Mouse (Mus musculus): ENCODE data around the gene Lpcat2.
"Not testable (repeated sequence)": the region's sequence is repeated elsewhere in the genome, so short reads cannot be mapped to it uniquely, and the experiment has no call there.

Gene Lpcat2

DNA sequence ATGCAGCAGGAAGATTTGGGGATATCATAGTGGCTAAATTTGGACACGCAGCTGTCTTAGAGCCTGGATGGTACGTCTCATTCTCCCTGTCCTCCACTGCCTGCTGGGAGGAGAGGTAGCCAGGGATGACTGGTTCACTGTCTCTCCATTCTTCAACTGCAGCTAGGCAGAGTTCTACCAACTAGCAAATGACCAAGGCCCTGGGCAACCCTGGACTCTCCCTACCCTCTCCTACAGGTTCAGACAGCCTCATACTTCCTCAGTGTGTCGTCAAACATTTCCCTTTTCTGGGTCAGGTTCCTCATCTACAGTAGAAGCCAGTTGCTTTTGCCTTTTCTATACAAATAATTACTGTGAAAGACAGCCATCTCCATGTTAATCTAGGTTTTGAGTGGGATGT lies 466 bp upstream of the Lpcat2 start:
- peak; percentile 27 for DNase-seq

DNA sequence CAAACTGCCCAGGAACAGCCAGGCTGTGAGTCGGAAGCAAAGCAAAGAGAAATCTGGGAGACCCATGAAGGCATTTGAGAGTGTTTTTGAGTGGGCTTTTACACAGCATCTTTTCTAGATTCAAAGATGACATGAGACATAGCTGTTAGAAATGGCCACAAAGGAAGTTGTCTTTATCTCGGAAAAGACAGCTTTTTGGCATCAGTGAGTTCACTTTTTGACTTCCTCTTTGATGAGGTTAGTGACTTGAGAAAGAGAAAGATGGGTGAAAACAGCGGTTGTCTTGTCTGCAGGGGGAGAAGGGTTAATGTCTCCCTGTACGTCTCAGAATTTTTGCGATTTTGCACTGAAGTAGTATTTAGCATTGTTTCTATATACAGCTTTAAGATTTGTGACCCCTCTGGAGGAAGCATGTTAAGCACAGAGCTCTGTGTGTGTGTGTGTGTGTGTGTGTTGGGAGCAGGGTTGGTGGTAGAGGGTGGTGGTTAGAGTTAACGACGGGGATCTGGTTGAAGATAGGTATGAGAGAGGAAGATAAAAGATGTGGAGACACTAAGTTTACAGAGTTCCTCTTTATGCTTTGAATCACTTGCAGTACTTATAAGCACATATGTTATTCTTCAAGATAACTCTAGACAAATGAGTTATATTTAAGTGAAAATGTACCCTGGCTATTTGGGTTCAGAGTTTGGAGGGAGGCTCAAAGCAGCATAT lies 1.3 kb downstream of the Lpcat2 start:
- no peak for DNase-seq

DNA sequence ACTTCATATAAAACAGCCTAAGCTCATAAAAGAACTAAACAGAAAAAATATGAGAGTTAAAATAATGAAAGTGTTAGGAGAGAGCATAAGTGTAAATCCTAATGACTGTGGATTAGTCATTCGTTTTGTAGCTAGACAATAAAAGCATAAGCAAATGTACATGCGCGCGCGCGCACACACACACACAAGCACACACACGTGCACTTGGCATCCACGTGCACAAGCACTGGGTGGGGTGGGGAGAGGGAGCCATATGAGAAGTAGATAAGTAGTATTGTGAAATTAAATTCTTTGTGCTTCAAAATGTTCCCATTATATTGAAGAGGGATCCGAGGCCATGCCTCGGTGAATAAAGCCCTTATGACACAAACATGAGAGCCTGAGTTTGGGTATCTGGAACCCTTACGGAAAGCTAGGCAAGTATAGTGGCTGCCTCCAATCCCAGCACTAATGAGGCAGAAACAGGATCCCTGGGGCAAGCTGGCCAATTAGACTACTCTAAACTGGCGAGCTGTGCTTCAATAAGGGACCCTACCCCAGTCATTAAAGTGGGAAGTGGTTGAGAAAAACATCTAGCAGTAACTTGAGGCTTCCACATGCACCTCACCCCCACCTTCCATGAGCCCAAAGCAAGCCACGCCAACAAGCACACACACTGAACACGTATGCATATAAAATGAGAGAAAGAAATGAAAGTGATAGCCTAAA lies 3.5 kb downstream of the Lpcat2 start:
- no peak for DNase-seq

DNA sequence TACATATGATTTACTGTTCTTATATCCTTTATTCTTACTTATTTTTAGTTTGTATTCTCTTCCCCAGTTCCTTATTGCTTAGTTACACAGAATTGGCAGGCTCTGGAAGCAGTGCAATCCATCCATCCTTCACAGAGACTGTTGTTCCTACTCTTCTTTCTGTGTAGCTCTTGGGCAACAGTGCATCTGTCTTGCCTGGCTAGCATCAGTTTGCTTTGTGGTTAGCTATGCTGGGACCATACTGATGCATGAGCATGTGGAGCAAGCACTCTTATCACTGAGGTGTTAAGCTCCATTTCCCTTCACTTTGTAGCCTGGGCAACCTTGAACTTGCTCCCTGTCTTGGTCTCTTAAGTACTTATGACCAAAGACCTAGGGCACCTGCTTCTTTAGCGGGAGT lies 6.8 kb downstream of the Lpcat2 start:
- DNase-seq = no peak

DNA sequence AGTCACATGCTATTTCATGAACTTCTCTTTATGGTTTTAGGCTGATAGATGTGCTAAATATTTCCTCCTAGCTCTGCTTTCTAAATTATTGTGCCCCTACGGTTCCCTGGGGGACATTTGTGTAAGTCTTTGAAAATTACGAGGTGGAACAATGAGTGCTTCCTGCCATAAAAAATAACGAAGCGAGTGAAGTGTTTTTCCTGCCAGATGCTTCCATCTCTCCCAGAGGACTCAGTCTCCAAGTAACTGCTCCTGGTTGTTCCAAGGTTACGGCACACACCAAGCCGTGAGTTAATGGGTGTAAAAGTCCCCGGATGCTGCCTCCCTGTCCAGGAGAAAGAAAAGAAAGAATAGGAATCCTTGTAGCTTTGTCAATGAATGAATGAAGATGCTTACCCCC lies 15.1 kb downstream of the Lpcat2 start:
- DNase-seq = no peak

DNA sequence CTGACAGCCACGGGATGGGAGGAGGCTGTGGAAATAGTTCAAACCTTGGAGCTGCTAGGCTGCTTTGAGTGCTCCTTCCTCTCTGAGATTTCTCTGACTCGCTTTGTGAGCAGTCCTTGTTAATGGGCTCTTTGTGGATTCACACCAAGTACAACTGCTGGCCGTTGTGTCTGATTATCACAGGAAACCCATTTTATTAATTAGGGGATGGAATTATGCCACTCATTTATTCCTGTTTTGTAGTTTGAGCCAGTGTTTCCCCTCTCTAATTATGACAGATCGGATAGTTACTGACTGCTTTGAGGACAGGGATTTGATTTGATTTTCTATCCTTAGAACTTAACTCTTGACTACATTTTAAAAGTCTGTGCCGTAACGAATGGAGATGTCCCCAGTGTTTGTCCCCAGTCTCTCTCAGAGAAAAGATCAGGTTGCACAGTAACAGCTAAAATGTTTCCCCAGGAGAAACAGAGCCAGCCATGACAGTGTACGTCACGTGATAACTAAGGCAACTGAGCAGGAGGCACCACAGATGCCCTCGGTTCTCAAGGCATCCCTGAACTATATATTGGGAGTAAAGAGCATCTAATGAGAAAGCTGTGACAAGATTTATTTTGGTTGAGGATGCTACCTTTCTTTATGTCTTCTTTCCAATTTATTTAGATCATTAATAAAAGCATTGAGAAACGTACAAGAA lies 17.1 kb downstream of the Lpcat2 start:
- DNase-seq = no peak

DNA sequence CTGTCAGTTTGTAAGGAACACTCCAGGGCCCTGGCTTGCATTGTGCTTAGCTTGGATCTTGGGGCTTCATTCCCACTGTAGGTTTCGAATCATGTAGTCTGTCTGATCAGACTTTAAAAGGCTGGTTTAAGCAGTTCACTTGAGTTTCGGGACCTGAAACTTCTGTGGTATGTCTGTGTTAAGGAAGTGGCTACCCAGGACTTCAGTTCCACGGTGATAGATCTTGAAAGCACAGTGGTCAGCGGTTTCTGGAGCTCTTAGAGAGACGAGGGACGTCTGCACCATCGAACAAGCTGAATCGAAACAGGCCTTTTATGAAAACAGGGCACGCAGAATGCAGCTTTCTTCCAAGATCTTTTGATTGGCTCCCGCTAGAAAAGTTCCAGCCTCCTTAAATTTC lies 20.7 kb downstream of the Lpcat2 start:
- peak; percentile 12 for DNase-seq

DNA sequence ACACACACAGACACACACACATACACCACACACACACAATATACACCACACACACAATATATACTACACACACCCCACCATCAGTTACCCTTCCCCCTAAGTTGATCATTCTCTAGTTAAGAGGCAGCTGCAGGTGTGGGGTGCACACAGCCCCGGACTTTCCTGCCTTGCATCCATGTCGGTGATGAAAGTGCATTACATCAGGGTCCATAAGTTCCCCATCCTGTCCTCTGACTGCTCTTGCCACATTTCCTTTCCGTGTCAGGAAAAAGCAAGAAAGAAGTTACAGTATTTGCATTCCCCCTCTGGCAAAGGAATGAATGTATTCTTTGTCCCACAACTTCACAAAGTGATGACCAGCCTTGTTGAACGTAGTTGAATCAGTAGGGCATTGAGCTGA lies 26.1 kb downstream of the Lpcat2 start:
- no peak for DNase-seq

DNA sequence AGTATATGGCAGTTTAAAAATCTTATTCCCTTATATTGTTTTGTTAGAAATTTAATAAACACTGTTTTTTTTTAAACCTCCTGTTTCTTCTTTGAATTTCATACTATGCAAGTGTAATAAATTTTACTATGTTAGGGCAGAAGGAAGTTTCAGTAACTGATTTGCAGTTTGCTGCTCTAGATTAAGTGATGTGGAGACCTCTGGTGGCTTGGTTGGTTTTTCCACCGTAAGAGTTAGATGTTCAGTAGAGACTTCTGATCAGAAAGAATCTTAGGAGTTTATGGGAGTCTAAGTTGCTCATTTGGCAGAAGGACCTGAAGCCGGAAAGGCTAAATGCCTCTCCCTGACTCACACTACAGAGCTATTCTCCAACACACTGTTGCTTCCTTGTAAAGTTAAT lies 28.6 kb downstream of the Lpcat2 start:
- peak; percentile 63 for DNase-seq

DNA sequence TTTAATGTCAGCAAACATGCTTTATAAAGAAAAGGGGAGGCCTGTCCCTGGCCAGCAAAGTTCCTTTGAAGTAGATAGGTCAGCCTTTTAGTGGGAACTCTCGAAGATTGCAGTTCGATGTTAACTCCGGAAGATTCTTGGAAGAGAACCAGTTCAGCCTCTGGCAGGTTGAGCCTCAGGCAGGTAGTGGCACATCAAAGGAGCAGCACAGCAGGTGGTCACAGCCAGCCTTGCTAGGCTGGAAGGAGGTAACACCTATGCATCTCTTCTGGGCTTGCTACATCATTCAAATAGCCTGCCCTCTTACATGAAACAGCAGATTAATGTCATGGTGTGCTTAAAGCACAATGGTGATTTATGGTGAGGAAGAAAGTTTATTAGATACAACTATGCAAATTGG lies 37.1 kb downstream of the Lpcat2 start:
- not testable (repeated sequence) for DNase-seq

DNA sequence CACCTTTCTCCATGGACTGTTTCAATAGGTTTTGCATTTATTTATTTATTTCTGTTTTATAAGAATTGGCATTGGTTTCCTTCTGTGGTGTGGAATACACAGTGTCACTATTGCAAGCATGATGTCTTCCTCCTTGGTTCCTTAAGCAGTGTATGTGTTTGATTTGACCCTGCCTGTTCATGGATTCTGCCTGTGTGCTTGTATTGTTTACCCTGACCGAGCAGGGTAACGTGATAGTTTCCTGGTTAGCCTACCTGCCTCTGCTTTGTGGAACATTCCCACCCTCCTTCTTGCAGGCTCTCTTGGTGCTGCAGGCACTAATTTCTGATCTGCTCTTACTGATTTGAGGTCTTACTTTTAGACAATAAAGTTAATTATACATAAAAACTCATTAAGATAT lies 38.7 kb downstream of the Lpcat2 start:
- no peak for DNase-seq

DNA sequence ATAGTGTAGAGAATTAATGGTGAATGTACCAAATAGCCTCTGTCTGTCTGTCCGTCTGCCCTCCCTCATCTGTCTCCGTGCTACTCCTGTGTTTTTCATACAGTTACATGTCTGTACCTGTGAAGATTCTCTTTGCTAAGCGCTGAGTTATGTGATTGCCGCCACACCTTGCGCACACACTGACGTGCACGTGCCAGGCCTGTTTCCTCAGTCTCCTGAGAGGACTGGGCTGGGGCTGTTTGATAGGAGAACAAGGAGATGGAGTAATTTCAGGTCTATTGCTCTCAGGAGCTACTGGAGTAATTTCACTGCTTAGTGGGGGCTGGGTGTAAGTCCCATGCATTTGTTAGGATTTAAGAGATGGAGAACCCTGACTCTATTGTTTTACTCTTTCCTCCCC lies 39.9 kb downstream of the Lpcat2 start:
- DNase-seq = peak; percentile 9

DNA sequence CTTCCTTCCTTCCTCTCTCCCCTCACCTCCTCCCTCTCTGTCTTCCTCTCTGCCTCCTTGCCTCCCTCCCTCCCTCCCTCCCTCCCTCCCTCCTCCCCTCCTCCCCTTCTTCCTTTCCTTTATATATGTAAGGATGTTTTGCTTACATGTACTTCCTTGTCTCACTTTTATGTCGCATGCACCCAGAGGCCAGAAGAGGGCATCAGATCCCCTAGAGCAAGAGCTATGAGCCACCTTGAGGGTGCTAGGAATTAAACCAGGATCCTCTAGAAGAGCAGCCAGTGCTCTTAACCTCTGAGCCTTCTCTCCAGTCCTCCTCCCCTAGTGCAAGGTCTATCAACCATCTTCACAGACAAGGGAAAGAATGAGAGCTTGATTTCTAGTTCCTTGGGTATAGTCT lies 40.9 kb downstream of the Lpcat2 start:
- DNase-seq = no peak

DNA sequence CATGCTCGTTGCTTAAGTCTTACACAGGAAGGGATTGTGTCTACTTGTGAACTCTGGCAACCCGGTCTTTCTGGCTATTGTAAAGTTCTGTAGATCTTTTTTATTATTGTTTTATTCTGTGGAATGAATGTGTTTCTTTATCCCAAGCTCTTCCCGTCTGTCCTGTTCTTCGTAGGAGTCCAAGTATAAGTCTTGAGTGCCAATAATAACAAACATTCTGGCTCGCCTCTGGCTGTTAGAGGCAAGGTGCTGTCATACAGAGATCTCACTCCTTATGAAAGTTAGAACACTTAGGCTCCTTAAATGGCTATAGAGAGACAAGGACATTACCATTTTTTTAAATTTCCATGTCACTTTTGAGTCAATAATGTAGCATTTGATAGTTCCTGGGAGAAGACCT lies 41.5 kb downstream of the Lpcat2 start:
- peak; percentile 51 for DNase-seq

DNA sequence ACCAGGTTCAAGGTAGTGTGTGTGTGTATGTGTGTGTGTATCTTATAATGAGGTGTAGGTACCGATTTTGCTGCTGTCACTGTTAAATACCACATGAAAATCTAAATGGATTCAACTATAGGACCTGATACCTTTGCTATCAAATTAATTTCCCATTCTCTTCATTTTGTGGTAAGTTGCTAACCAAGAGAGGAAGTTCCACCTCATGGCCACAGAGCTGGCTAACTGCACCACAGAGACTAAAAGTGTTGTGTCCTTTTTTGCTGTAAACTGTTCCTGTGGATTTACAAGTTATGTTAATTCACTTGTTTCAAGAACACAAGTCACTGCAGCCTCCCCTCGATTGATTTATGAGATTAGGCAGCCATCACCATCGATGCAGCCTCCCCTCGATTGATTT lies 42.7 kb downstream of the Lpcat2 start:
- DNase-seq = no peak

DNA sequence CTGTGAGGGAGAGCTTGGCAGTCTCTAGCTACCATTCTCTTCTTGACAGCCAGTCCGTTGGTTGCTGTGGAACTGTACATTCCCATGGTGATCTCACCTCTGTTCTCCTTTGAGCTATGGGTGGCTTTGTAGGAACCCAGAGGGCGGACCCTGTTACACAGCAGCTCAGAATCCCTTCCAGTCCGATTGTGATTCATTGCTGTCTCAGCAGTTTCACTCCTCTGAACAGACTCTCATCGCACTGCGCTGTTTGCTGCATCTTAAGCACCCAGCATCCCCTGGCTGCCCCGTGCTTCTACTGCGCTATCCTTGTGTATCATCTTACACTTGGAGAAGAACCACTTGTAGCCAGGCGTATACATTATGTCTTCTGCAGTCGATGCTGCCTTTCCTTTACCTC lies 44.5 kb downstream of the Lpcat2 start:
- no peak for DNase-seq

DNA sequence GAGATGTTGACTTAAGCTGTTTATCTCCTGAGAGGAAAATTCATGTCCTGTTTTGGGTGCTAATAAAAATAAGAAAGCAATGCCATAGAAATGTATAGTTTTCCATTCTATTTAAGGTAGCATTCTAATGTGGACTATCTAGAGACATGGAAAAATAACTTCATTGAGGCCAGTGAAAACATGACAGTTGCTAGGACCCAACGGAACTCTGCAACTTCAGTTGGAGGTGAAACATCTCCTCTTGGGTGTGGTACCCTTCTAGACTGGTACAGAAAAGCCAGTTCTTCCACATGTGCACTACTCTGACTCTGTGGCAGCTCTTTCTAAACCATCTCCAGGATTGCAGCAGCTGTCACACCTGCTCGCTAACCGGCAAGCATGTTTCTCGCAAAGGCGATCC lies 46.0 kb downstream of the Lpcat2 start, which contains the start of gene Capns2:
Capns2 (plus strand) TSS at position 301 of the 400 bp plus-strand sequence.
- DNase-seq = no peak

DNA sequence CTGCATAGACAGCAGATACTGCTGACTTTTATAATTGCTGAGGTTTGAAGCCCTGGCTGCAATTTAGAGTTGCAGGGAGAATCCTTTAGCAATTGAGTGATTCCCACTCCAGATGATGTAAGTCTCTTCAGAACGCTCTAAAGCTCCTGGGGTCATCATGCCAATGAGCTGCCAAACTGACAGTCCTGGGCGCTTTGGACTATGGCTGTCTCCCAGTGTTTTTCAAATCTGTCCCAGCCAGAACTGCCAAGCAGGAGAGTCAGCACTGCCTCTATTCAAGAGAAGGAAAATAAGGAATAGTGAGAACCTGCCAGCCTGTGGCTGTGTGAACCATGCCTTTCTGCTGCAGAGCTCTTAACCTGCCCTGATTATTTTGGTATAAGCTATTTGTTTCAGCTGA lies 47.8 kb downstream of the Lpcat2 start:
- no peak for DNase-seq

DNA sequence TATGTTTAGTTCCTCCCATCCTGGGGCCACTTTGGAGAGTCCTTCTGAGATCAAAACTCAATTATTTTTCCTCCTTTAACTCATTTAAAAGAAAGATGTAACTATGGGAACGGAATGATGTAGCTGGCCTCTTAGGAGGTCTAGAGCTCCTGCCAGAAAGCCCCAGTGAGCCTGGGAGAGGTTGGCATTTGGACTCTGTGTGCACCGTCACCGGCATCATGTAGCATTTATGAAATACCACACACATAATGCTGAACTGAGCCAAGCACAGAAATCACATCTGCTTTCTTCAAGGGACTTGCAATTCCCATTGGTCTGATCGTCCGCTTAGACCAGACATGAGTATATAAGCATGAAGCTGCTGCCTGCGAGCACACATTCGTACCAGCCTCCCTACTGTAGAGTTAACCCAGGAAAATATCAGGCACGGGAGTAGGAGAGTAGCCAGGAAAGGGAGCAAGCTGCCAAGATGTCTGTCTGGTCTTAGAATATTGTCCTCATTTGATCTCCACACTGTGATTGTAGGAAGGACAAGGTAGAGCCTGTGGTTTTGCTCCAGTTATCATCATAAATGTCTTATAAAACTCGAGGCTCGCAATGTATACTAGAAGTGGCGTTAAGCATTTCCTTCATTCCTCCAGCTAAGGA lies 48.5 kb downstream of the Lpcat2 start:
- no peak for DNase-seq

DNA sequence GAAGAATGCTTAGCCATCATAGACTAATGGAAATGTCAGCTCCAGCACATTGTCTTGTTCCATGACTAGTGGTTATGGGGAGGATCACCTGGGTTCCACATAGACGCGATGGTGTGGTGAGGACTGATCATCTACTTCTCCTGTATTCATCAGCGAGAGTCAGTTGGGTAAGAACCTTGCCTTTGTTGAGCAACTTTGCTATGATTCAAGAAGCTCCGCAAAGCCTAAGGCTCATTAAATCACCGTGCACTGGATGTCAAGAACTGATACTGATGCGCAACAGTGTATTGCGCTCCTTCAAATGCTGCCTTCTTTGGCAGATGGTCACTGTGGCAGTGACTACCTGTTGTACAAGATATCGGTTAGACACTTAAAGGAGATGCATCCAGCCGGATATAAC lies 51.4 kb downstream of the Lpcat2 start:
- no peak for DNase-seq

DNA sequence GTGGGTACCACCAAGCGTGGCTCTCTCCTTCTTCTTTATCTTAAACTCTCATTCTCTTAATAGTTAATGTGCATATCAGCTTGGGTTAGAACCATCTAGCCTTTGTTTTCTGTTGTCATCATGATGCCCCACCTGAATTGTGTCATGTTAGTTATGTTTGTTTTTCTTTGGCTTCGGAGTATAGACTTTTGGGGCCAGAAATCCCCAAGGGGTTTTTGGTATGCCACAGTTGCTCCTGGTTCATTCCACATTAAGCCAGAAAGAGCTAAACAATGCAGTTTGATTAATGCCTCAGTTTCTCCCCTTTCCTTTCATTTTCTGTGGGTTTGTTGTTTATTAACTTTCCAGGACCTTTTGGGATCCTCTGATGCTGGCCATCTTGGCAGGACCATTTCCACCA lies 53.3 kb downstream of the Lpcat2 start:
- no peak for DNase-seq

DNA sequence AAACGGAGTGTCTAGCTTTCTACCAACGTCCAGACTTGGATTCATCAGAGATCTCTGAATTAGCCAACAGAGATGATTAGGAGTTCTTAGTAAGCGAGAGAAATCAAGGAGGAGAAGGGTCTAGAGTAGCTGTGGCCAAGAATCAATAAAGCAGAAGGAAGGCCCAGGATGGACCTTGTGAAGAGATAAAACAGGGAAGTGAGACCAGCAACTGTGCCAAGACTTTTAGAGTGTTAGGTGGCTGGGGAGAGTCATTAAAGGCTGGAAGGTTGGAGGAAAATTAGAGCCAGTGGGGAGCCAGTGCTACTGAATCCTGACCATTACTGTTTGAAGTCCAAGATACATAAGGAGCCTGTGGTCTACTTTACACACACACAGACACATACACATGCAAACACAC lies 56.3 kb downstream of the Lpcat2 start:
- no peak for DNase-seq

DNA sequence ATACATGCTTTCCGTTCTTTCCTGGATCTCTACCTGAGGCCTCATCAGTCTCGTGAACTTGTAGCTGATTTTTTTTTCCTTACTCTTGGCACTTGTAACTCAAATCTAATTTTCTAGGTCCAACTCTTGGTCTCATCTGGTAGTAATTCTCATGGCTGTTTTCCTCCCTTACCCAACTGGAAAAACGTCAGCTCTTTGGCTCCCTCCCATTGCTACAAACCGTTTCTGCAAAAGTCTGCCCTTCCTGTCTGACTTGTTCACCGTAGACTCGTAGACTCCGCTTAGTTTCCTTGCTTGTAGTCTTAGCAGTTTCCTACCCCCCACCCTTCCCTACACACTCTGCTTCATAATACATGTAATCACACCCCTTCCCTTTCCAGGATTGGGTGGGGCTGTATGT lies 58.3 kb downstream of the Lpcat2 start:
- peak; percentile 10 for DNase-seq

DNA sequence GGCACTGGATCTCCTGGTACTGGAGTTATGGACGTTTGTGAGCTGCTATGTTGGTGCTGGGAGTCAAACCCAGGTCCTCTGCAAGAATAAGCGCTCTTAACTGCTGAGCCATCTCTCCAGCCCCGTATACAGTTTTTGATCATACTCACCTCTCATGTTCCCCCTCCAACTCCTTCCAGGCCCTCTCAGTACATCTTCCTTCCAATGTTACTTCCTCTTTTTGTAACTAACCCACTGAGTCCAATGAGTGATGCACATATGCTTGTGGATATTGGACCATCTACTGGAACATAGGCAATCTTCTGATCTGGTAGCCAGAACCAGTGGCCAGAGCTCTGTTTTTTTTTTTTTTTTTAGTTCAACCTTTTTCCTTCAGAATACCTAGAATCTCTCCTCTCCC lies 60.9 kb downstream of the Lpcat2 start:
- no peak for DNase-seq

Data from lung, postnatal 36 days (tissue).